Mouse (Mus musculus) C2C12 (cell line): ENCODE results near the gene Nasp.

Source experiments
- CTCF ChIP-seq: IDR thresholded peaks from one replicate; pipeline ENCODE4 v1.5.1; 2011; ENCODE audit not compliant: control insufficient read depth, insufficient read depth, insufficient read length
- MAX ChIP-seq: IDR thresholded peaks from one replicate; pipeline ENCODE4 v1.6.1; 2011; ENCODE audit warnings: mild to moderate bottlenecking, control low read depth
- MYOD1 ChIP-seq: IDR thresholded peaks from one replicate; pipeline ENCODE4 v1.6.1; 2011; ENCODE audit warnings: low read depth; ENCODE audit not compliant: control insufficient read depth, insufficient read length
- MYOG ChIP-seq: IDR thresholded peaks from one replicate; pipeline ENCODE4 v1.6.1; 2011; ENCODE audit not compliant: control insufficient read depth, insufficient read length; ENCODE audit errors: extremely low read depth
- USF1 ChIP-seq: IDR thresholded peaks from one replicate; pipeline ENCODE4 v1.6.1; 2011; ENCODE audit warnings: low read depth, mild to moderate bottlenecking, control low read depth, moderate library complexity

- no peak for TF ChIP-seq CTCF
- TF ChIP-seq MYOD1, result no peak
- TF ChIP-seq USF1, result peak; percentile 2
- TF ChIP-seq MAX, result peak; percentile 87
- TF ChIP-seq MYOG, result no peak
Measured at GRCm38 (mm10) chr4:116627722-116628662, at the start of gene Nasp.
